Mouse (Mus musculus) MEL (cell line): Measurements from ENCODE around the gene Vpreb1. TPM values are rescaled to one million over a fixed set of nuclear protein-coding genes. Genes with fewer than 3 reads are reported as not detected.

Source experiments
- DNase-seq: peaks from one replicate; pipeline ENCODE4 v3.0.0; 2011; ENCODE audit warnings: low read depth, low spot score
- H3K27ac ChIP-seq: 2 replicates; pipeline ENCODE4 v1.5.1; 2012; ENCODE audit warnings: low read depth, mild to moderate bottlenecking, control low read depth, low read length, moderate library complexity; ENCODE audit not compliant: control insufficient read depth
- H3K27me3 ChIP-seq, 2 experiments: fragments of 150-350 bp in 1 of 2; sonication (generic) in 1 of 2; 2 replicates each; pipeline ENCODE4 v1.6.1; 2012; ENCODE audit warnings: low read length in 2 of 2, mild to moderate bottlenecking in 2 of 2, improper control_type of control experiment in 1 of 2, moderate library complexity in 1 of 2; ENCODE audit not compliant: insufficient read depth in 2 of 2, control insufficient read depth in 1 of 2
- H3K36me3 ChIP-seq, 2 experiments: 2 replicates each; pipeline ENCODE4 v1.6.1; 2012 to 2014; ENCODE audit warnings: low read length in 2 of 2, improper control_type of control experiment in 1 of 2, inconsistent platforms in 1 of 2, mild to moderate bottlenecking in 1 of 2; ENCODE audit not compliant: insufficient read depth in 2 of 2, control insufficient read depth in 1 of 2
- H3K4me1 ChIP-seq, 2 experiments: fragments of 150-350 bp in 1 of 2; sonication (generic) in 1 of 2; 2 replicates each; pipeline ENCODE4 v1.6.1; 2012; ENCODE audit warnings: low read length in 2 of 2, improper control_type of control experiment in 1 of 2, mild to moderate bottlenecking in 1 of 2; ENCODE audit not compliant: insufficient read depth in 2 of 2, control insufficient read depth in 1 of 2
- H3K4me3 ChIP-seq, 2 experiments: fragments of 150-350 bp in 1 of 2; sonication (generic) in 1 of 2; 2 replicates each; pipeline ENCODE4 v1.5.1; 2012; ENCODE audit warnings: low read depth in 2 of 2, low read length in 2 of 2, mild to moderate bottlenecking in 2 of 2, moderate library complexity in 2 of 2, control low read depth in 1 of 2, improper control_type of control experiment in 1 of 2; ENCODE audit not compliant: control insufficient read depth in 1 of 2, insufficient read depth in 1 of 2
- H3K79me2 ChIP-seq: 2 replicates; pipeline ENCODE4 v1.6.1; 2012; ENCODE audit warnings: mild to moderate bottlenecking, low read length, moderate library complexity; ENCODE audit not compliant: control insufficient read depth, poor library complexity, insufficient read depth
- H3K9ac ChIP-seq: 2 replicates; pipeline ENCODE4 v1.6.1; 2012; ENCODE audit warnings: low read depth, mild to moderate bottlenecking, control low read depth, low read length, moderate library complexity; ENCODE audit not compliant: control insufficient read depth, poor library complexity, severe bottlenecking
- H3K9me3 ChIP-seq: fragments of 150-350 bp; sonication (generic); replicated peaks from 2 replicates; pipeline ENCODE4 v1.6.1; 2012; ENCODE audit warnings: mild to moderate bottlenecking, low read length, improper control_type of control experiment, moderate library complexity; ENCODE audit not compliant: insufficient read depth
- BHLHE40 ChIP-seq: IDR thresholded peaks from 2 replicates; pipeline ENCODE4 v1.6.1; 2012; ENCODE audit warnings: low read depth, mild to moderate bottlenecking, inconsistent platforms, low read length, improper control_type of control experiment, borderline replicate concordance
- CHD1 ChIP-seq: IDR thresholded peaks from 2 replicates; pipeline ENCODE4 v1.6.1; 2012; ENCODE audit warnings: low read depth, mild to moderate bottlenecking, inconsistent platforms, low read length, improper control_type of control experiment
- CHD2 ChIP-seq: IDR thresholded peaks from 2 replicates; pipeline ENCODE4 v1.6.1; 2011; ENCODE audit warnings: low read length, improper control_type of control experiment
- ELF1 ChIP-seq: IDR thresholded peaks from 2 replicates; pipeline ENCODE4 v1.6.1; 2014; ENCODE audit warnings: low read depth, mild to moderate bottlenecking, inconsistent platforms, low read length, improper control_type of control experiment, moderate library complexity
- EP300 ChIP-seq, 2 experiments: IDR thresholded peaks; 2 replicates each; pipeline ENCODE4 v1.6.1; 2011; ENCODE audit warnings: improper control_type of control experiment in 2 of 2, low read length in 2 of 2, low read depth in 1 of 2, mild to moderate bottlenecking in 1 of 2
- ETS1 ChIP-seq: IDR thresholded peaks from 2 replicates; pipeline ENCODE4 v1.6.1; 2012; ENCODE audit warnings: low read depth, mild to moderate bottlenecking, inconsistent platforms, low read length, improper control_type of control experiment, moderate library complexity
- GATA1 ChIP-seq: IDR thresholded peaks from 2 replicates; pipeline ENCODE4 v1.6.1; 2011; ENCODE audit warnings: low read depth, low read length, improper control_type of control experiment
- JUND ChIP-seq: IDR thresholded peaks from 2 replicates; pipeline ENCODE4 v1.6.1; 2011; ENCODE audit warnings: low read depth, mild to moderate bottlenecking, improper control_type of control experiment, low read length
- KAT2A ChIP-seq: conservative IDR thresholded peaks from 2 replicates; pipeline ENCODE4 v1.6.1; 2012; ENCODE audit warnings: low read depth, low read length, improper control_type of control experiment, inconsistent platforms
- MAFK ChIP-seq: IDR thresholded peaks from 2 replicates; pipeline ENCODE4 v1.6.1; 2011; ENCODE audit warnings: low read depth, mild to moderate bottlenecking, low read length, improper control_type of control experiment, borderline replicate concordance
- MXI1 ChIP-seq: IDR thresholded peaks from 2 replicates; pipeline ENCODE4 v1.6.1; 2011; ENCODE audit warnings: mild to moderate bottlenecking, low read depth, low read length, improper control_type of control experiment
- MYB ChIP-seq: IDR thresholded peaks from 2 replicates; pipeline ENCODE4 v1.6.1; 2011; ENCODE audit warnings: mild to moderate bottlenecking, low read depth, low read length, improper control_type of control experiment
- MYC ChIP-seq: IDR thresholded peaks from 2 replicates; pipeline ENCODE4 v1.6.1; 2011; ENCODE audit warnings: low read depth, mild to moderate bottlenecking, low read length, improper control_type of control experiment, moderate library complexity
- NELFE ChIP-seq: IDR thresholded peaks from 2 replicates; pipeline ENCODE4 v1.6.1; 2011; ENCODE audit warnings: low read depth, low read length, improper control_type of control experiment
- POLR2A ChIP-seq, 2 experiments: IDR thresholded peaks; 2 replicates each; pipeline ENCODE4 v1.6.1; 2011 to 2012; ENCODE audit warnings: low read length in 2 of 2, mild to moderate bottlenecking in 2 of 2, control low read depth in 1 of 2, improper control_type of control experiment in 1 of 2, low read depth in 1 of 2, moderate library complexity in 1 of 2; ENCODE audit not compliant: control insufficient read depth in 1 of 2, insufficient read depth in 1 of 2, poor library complexity in 1 of 2
- POLR2AphosphoS2 ChIP-seq: IDR thresholded peaks from 2 replicates; pipeline ENCODE4 v1.6.1; 2011; ENCODE audit warnings: low read length, improper control_type of control experiment
- RCOR1 ChIP-seq: IDR thresholded peaks from 2 replicates; pipeline ENCODE4 v1.6.1; 2012; ENCODE audit warnings: low read depth, mild to moderate bottlenecking, inconsistent platforms, low read length, improper control_type of control experiment
- SMC3 ChIP-seq: IDR thresholded peaks from 2 replicates; pipeline ENCODE4 v1.6.1; 2011; ENCODE audit warnings: low read depth, low read length, improper control_type of control experiment
- TAL1 ChIP-seq: IDR thresholded peaks from 2 replicates; pipeline ENCODE4 v1.6.1; 2012; ENCODE audit warnings: mild to moderate bottlenecking, inconsistent platforms, low read length, moderate library complexity, mixed read lengths
- UBTF ChIP-seq: IDR thresholded peaks from 2 replicates; pipeline ENCODE4 v1.6.1; 2012; ENCODE audit warnings: low read depth, mild to moderate bottlenecking, inconsistent platforms, low read length, improper control_type of control experiment, moderate library complexity, borderline replicate concordance; ENCODE audit not compliant: insufficient read depth
- USF2 ChIP-seq, 2 experiments: IDR thresholded peaks; 2 replicates each; pipeline ENCODE4 v1.6.1; 2011 to 2012; ENCODE audit warnings: improper control_type of control experiment in 2 of 2, low read length in 2 of 2, borderline replicate concordance in 1 of 2, inconsistent platforms in 1 of 2, low read depth in 1 of 2, mild to moderate bottlenecking in 1 of 2; ENCODE audit not compliant: insufficient read depth in 1 of 2
- ZC3H11A ChIP-seq: IDR thresholded peaks from 2 replicates; pipeline ENCODE4 v1.6.1; 2012; ENCODE audit warnings: low read depth, mild to moderate bottlenecking, inconsistent platforms, low read length, improper control_type of control experiment
- ZKSCAN1 ChIP-seq: IDR thresholded peaks from 2 replicates; pipeline ENCODE4 v1.6.1; 2012; ENCODE audit warnings: low read depth, mild to moderate bottlenecking, inconsistent platforms, low read length, improper control_type of control experiment, moderate library complexity
- ZNF384 ChIP-seq: IDR thresholded peaks from 2 replicates; pipeline ENCODE4 v1.6.1; 2012; ENCODE audit warnings: low read depth, mild to moderate bottlenecking, inconsistent platforms, low read length, improper control_type of control experiment
- polyA plus RNA-seq, 2 experiments: library from polyadenylated mRNA; stranded (reverse) in 1 of 2; unstranded in 1 of 2; fragments of >175 nt in 1 of 2; fragments of >200 nt in 1 of 2; gene quantifications; 2 replicates each; pipeline versions ENCODE4 v1.2.1 to v1.2.4; 2012; ENCODE audit warnings: low replicate concordance in 2 of 2, low read depth in 1 of 2; ENCODE audit not compliant: insufficient read length in 2 of 2, insufficient read depth in 1 of 2, missing spikeins in 1 of 2
- total RNA-seq: library from RNA; depleted of rRNA; stranded (reverse); fragments of 300-350 nt; gene quantifications from 2 replicates; pipeline ENCODE4 v1.2.3, GENCODE M21; 2012

The Vpreb1 gene
- total and polyA plus RNA-seq, 3 experiments = 0.33 TPM; not detected in 2

GRCm38 (mm10) chr16:16826223-16826622 lies 44.4 kb downstream of the Vpreb1 start:
- H3K79me2 ChIP-seq = no peaks in the 10 kb centered on the region
- H3K27ac ChIP-seq = no peak overlapping the region

GRCm38 (mm10) chr16:16825476-16825875 lies 45.2 kb downstream of the Vpreb1 start:
- Histone ChIP-seq H3K4me1 (no peaks in the 10 kb centered on the region; a peak in 1 of 4 replicates), H3K79me2 (no peaks in the 10 kb centered on the region), H3K9me3 (no peaks in the 10 kb centered on the region), H3K36me3 (no peaks in the 10 kb centered on the region), H3K27me3 (no peaks in the 10 kb centered on the region), H3K9ac (no peak overlapping the region), H3K4me3 (no peak overlapping the region), H3K27ac (no peak overlapping the region)
- DNase-seq = no peak
- TF ChIP-seq ELF1 (no peak), BHLHE40 (no peak), RCOR1 (no peak), NELFE (no peak), ZKSCAN1 (no peak), MXI1 (no peak), USF2 (IDR thresholded peaks at IDR 0.05; ENCODE audit: borderline replicate concordance in 1 of 2, insufficient read depth in 1 of 2, low read depth in 1 of 2, low read length in 2 of 2) (no peak), POLR2A (IDR thresholded peaks at IDR 0.05; ENCODE audit: control insufficient read depth in 1 of 2, insufficient read depth in 1 of 2, low read depth in 1 of 2, low read length in 2 of 2, poor library complexity in 1 of 2) (no peak), ZNF384 (no peak), POLR2AphosphoS2 (no peak), CHD1 (no peak), MYB (no peak)
- TF ChIP-seq, all 39 proteins: peak for 0

More at GRCm38 (mm10) chr16:16826223-16826622, 44.4 kb downstream of the Vpreb1 start:
- DNase-seq = no peak
- no peaks in the 10 kb centered on the region for H3K27me3 ChIP-seq
- H3K4me1 ChIP-seq = no peaks in the 10 kb centered on the region
- H3K9ac ChIP-seq = no peak overlapping the region
- no peak overlapping the region for H3K4me3 ChIP-seq
- no peak for TF ChIP-seq CHD2
- TF ChIP-seq ZC3H11A = no peak
- no peak for TF ChIP-seq UBTF
- no peak for TF ChIP-seq JUND
- TF ChIP-seq EP300 (IDR thresholded peaks at IDR 0.05; ENCODE audit: low read depth in 1 of 2, low read length in 2 of 2) = no peak
- no peak for TF ChIP-seq MYB
- TF ChIP-seq TAL1 = no peak
- TF ChIP-seq MYC = no peak
- TF ChIP-seq MAFK = no peak
- TF ChIP-seq CHD1 = no peak
- no peak for TF ChIP-seq KAT2A
- TF ChIP-seq ELF1 = no peak
- TF ChIP-seq SMC3 = no peak
- TF ChIP-seq ZKSCAN1 = no peak
- no peak for TF ChIP-seq GATA1
- TF ChIP-seq ETS1 = no peak
- TF ChIP-seq, all 39 proteins: peak for 0
- Histone ChIP-seq H3K9me3 (no peaks in the 10 kb centered on the region), H3K36me3 (no peaks in the 10 kb centered on the region)
